Mouse (Mus musculus) lung, postnatal 0 days (tissue): ENCODE data around the gene Trim80.

Experiments used
- CTCF ChIP-seq: IDR thresholded peaks from 2 replicates; pipeline ENCODE4 v1.5.1; 2016; ENCODE audit warnings: antibody characterized with exemption, mild to moderate bottlenecking
- EP300 ChIP-seq: IDR thresholded peaks from 2 replicates; pipeline ENCODE4 v1.6.1; 2016; ENCODE audit warnings: antibody characterized with exemption, mild to moderate bottlenecking, control low read depth

DNA sequence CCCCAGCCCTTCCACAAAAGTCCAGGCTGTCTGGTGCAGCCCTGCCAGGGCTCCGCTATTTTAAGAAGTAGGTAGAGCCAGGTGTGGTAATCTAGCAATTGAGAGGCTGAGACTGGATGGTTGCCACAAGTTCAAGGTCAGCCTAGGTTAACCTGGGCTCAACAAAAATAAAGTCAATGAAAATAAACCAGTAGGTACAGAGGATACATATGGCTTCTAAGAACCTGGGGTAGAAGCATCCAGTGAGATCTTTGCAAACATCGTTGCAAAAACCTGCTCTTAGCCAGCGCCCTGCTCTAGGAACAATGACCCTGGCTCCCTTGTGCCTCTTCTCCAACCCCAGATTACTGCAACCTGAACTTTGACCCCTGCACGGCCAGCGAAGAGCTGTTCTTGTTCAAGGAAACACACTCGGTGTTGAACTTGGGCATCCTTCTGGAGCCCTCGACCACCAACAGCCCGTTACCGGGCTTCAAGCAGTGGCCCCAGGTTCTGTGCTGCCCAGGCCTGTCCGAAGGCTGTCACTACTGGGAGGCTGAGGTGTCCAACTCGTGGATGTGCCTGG, 7.1 kb downstream of the Trim80 start:
- TF ChIP-seq CTCF: no peak
- no peak for TF ChIP-seq EP300
